Mouse (Mus musculus) right cerebral cortex, postnatal 25 days (tissue): ENCODE measurements around the gene 9830107B12Rik.
A peak's percentile ranks its signal among the peaks of the same experiment; 100 is the strongest.
"Not testable (repeated sequence)": the region's sequence is repeated elsewhere in the genome, so short reads cannot be mapped to it uniquely, and the experiment has no call there.

Experiments
- DNase-seq: peaks from one replicate; pipeline ENCODE4 v3.0.0; 2022

9830107B12Rik gene

GRCm38 (mm10) chr17:48146120-48146519, at the start of gene 9830107B12Rik:
Gene 9830107B12Rik, minus strand, starts transcription at chr17:48146268.
- no peak for DNase-seq

GRCm38 (mm10) chr17:48192366-48192765, 46.3 kb upstream of the 9830107B12Rik start:
- no peak for DNase-seq

GRCm38 (mm10) chr17:48185252-48185651, 39.2 kb upstream of the 9830107B12Rik start:
- DNase-seq: no peak

GRCm38 (mm10) chr17:48167103-48167502, 21.0 kb upstream of the 9830107B12Rik start, which contains the start of gene A530064D06Rik:
Gene A530064D06Rik, minus strand, starts transcription at chr17:48167275.
- not testable (repeated sequence) for DNase-seq

GRCm38 (mm10) chr17:48157382-48158076, 11.5 kb upstream of the 9830107B12Rik start:
- DNase-seq: no peak

GRCm38 (mm10) chr17:48132810-48133209, 13.3 kb downstream of the 9830107B12Rik start:
- no peak for DNase-seq

GRCm38 (mm10) chr17:48120456-48120855, 25.6 kb downstream of the 9830107B12Rik start:
- DNase-seq: no peak

GRCm38 (mm10) chr17:48119656-48120055, 26.4 kb downstream of the 9830107B12Rik start:
- no peak for DNase-seq

GRCm38 (mm10) chr17:48118570-48118969, 27.5 kb downstream of the 9830107B12Rik start:
- DNase-seq: no peak

- DNase-seq: no peak
Measured at GRCm38 (mm10) chr17:48110547-48111287, 35.4 kb downstream of the 9830107B12Rik start.

- no peak for DNase-seq
Measured at GRCm38 (mm10) chr17:48108520-48108919, 37.5 kb downstream of the 9830107B12Rik start.

- DNase-seq: no peak
Measured at GRCm38 (mm10) chr17:48107862-48108261, 38.2 kb downstream of the 9830107B12Rik start.

GRCm38 (mm10) chr17:48107333-48107732, 38.7 kb downstream of the 9830107B12Rik start:
- DNase-seq: no peak

- peak; percentile 88 for DNase-seq
Measured at GRCm38 (mm10) chr17:48100441-48101417, 45.3 kb downstream of the 9830107B12Rik start.

GRCm38 (mm10) chr17:48099312-48099711, 46.8 kb downstream of the 9830107B12Rik start:
- no peak for DNase-seq

- no peak for DNase-seq
Measured at GRCm38 (mm10) chr17:48098528-48098890, 47.6 kb downstream of the 9830107B12Rik start.

- no peak for DNase-seq
Measured at GRCm38 (mm10) chr17:48097743-48098527, 48.1 kb downstream of the 9830107B12Rik start.

- peak; percentile 48 for DNase-seq
Measured at GRCm38 (mm10) chr17:48097011-48097742, 48.9 kb downstream of the 9830107B12Rik start.

- no peak for DNase-seq
Measured at GRCm38 (mm10) chr17:48096321-48096720, 49.7 kb downstream of the 9830107B12Rik start.

- no peak for DNase-seq
Measured at GRCm38 (mm10) chr17:48095718-48096121, 50.3 kb downstream of the 9830107B12Rik start.
